Mouse (Mus musculus) stomach, postnatal 0 days (tissue): Measurements from ENCODE around the gene Fam227b. TPM values are rescaled to one million over a fixed set of nuclear protein-coding genes. Genes with fewer than 3 reads are reported as not detected.

Experiments
- ATAC-seq: fragments of 200-750 bp; cut with Nextera tagmentation; 2 replicates; pipeline ENCODE4 v1.8.0; 2017; ENCODE audit not compliant: low FRiP score, low TSS enrichment
- DNase-seq: peaks from one replicate; pipeline ENCODE4 v3.0.0-alpha.2; 2016; ENCODE audit warnings: low spot score
- H3K27ac ChIP-seq: fragments of 300-500 bp; sonication (generic); replicated peaks from 2 replicates; pipeline ENCODE4 v1.5.1; 2014; ENCODE audit warnings: mild to moderate bottlenecking, control low read depth
- H3K27me3 ChIP-seq: fragments of 300-500 bp; sonication (generic); 2 replicates; pipeline ENCODE4 v1.6.1; 2014; ENCODE audit warnings: low read length; ENCODE audit not compliant: control insufficient read depth, insufficient read depth
- H3K36me3 ChIP-seq: fragments of 300-500 bp; sonication (generic); 2 replicates; pipeline ENCODE4 v1.6.1; 2014; ENCODE audit warnings: low read length, mixed read lengths; ENCODE audit not compliant: control insufficient read depth, insufficient read depth
- H3K4me1 ChIP-seq: fragments of 300-500 bp; sonication (generic); replicated peaks from 2 replicates; pipeline ENCODE4 v1.6.1; 2014; ENCODE audit warnings: antibody characterized with exemption; ENCODE audit not compliant: control insufficient read depth, insufficient read depth
- H3K4me2 ChIP-seq: fragments of 300-500 bp; sonication (generic); replicated peaks from 2 replicates; pipeline ENCODE4 v1.6.1; 2014; ENCODE audit warnings: low read depth, mild to moderate bottlenecking, control low read depth, moderate library complexity
- H3K4me3 ChIP-seq: fragments of 300-500 bp; sonication (generic); 2 replicates; pipeline ENCODE4 v1.5.1; 2014; ENCODE audit warnings: low read depth, low read length, control low read depth
- H3K9ac ChIP-seq: fragments of 300-500 bp; sonication (generic); 2 replicates; pipeline ENCODE4 v1.6.1; 2014; ENCODE audit warnings: mild to moderate bottlenecking, low read length, control low read depth, mixed read lengths
- H3K9me3 ChIP-seq: fragments of 300-500 bp; sonication (generic); 2 replicates; pipeline ENCODE4 v1.6.1; 2016; ENCODE audit warnings: low read length; ENCODE audit not compliant: control insufficient read depth
- CTCF ChIP-seq: IDR thresholded peaks from 2 replicates; pipeline ENCODE4 v1.5.1; 2016; ENCODE audit warnings: antibody characterized with exemption, low read depth, mild to moderate bottlenecking, moderate library complexity
- EP300 ChIP-seq: optimal IDR thresholded peaks from 2 replicates; pipeline ENCODE3; 2016; ENCODE audit warnings: antibody characterized with exemption
- WGBS: fragments of 180-500 bp; shearing (Covaris S2); extraction: QIAGEN DNeasy Blood & Tissue Kit; methylation state at CpG from one replicate; pipeline ENCODE4 v1.1.7; 2014; 5-methylcytosine and 5-hydroxymethylcytosine counted together
- polyA plus RNA-seq: library from polyadenylated mRNA; unstranded; fragments of >200 nt; fragmentation: Nextera tagmentation; extraction: Ambion mirVana; gene quantifications from 2 replicates; pipeline ENCODE4 v1.2.1, GENCODE M21; 2015

Gene Fam227b
- not detected in 2 replicates for polyA plus RNA-seq

- H3K4me3 ChIP-seq = peak within 1 kb of the TSS; percentile 76
- H3K4me2 ChIP-seq = peak within 1 kb of the TSS; percentile 61
- H3K36me3 ChIP-seq = no peaks in the 10 kb centered on the region
- WGBS = under 1% methylated on average over 53 of the region's 57 CpGs
- peak; percentile 98 for DNase-seq
- H3K4me1 ChIP-seq = no peaks in the 10 kb centered on the region
- peak within 1 kb of the TSS; percentile 95 for H3K27ac ChIP-seq
- H3K27me3 ChIP-seq = no peaks in the 10 kb centered on the region
- H3K9ac ChIP-seq = peak within 1 kb of the TSS; percentile 89
- TF ChIP-seq CTCF (0 out of 2 replicates have a peak, but pooled peaks have one; percentile 1), EP300 (peak; percentile 57)
- peak; percentile 99 for ATAC-seq
- H3K9me3 ChIP-seq = no peaks in the 10 kb centered on the region
Measured at GRCm38 (mm10) chr2:126151855-126152571, at the start of gene Fam227b, which contains the start of gene Dtwd1. TSS of gene Fam227b (minus strand) at chr2:126152004. TSS of gene Dtwd1 (plus strand) at chr2:126152141.

GRCm38 (mm10) chr2:126198971-126199370, 47.2 kb upstream of the Fam227b start:
- Histone ChIP-seq H3K36me3 (no peaks in the 10 kb centered on the region), H3K4me1 (no peaks in the 10 kb centered on the region), H3K9ac (no peak overlapping the region), H3K27ac (no peak overlapping the region), H3K27me3 (no peaks in the 10 kb centered on the region), H3K4me2 (no peak overlapping the region), H3K9me3 (no peaks in the 10 kb centered on the region), H3K4me3 (no peak overlapping the region)
- TF ChIP-seq CTCF = no peak
- no peak for TF ChIP-seq EP300
- ATAC-seq (no peak), DNase-seq (no peak)
- 65% methylated on average over 3 of the region's 3 CpGs for WGBS

GRCm38 (mm10) chr2:126195631-126196356, 44.0 kb upstream of the Fam227b start:
- no peak for DNase-seq
- ATAC-seq = no peak
- Histone ChIP-seq H3K4me1 (no peaks in the 10 kb centered on the region), H3K27ac (no peak overlapping the region), H3K9ac (no peak overlapping the region), H3K4me3 (no peak overlapping the region), H3K36me3 (no peaks in the 10 kb centered on the region), H3K4me2 (no peak overlapping the region), H3K27me3 (no peaks in the 10 kb centered on the region), H3K9me3 (no peaks in the 10 kb centered on the region)
- WGBS = 63% methylated on average over 12 of the region's 12 CpGs
- TF ChIP-seq CTCF (no peak), EP300 (no peak)

GRCm38 (mm10) chr2:126192129-126192528, 40.3 kb upstream of the Fam227b start:
- Histone ChIP-seq H3K9ac (no peak overlapping the region), H3K9me3 (no peaks in the 10 kb centered on the region), H3K4me2 (no peak overlapping the region), H3K27ac (no peak overlapping the region), H3K4me1 (no peaks in the 10 kb centered on the region), H3K4me3 (no peak overlapping the region), H3K36me3 (no peaks in the 10 kb centered on the region), H3K27me3 (no peaks in the 10 kb centered on the region)
- ATAC-seq (no peak), DNase-seq (no peak)
- TF ChIP-seq CTCF = no peak
- TF ChIP-seq EP300 = no peak
- 71% methylated on average over 2 of the region's 2 CpGs for WGBS

GRCm38 (mm10) chr2:126191306-126191705, 39.5 kb upstream of the Fam227b start:
- WGBS = 54% methylated on average over 4 of the region's 4 CpGs
- no peak overlapping the region for H3K27ac ChIP-seq
- no peak overlapping the region for H3K9ac ChIP-seq
- H3K9me3 ChIP-seq = no peaks in the 10 kb centered on the region
- H3K27me3 ChIP-seq = no peaks in the 10 kb centered on the region
- no peak for DNase-seq
- H3K4me2 ChIP-seq = no peak overlapping the region
- ATAC-seq = no peak
- no peaks in the 10 kb centered on the region for H3K36me3 ChIP-seq
- no peaks in the 10 kb centered on the region for H3K4me1 ChIP-seq
- H3K4me3 ChIP-seq = no peak overlapping the region
- TF ChIP-seq CTCF (no peak), EP300 (no peak)

GRCm38 (mm10) chr2:126171427-126171826, 19.6 kb upstream of the Fam227b start:
- 86% methylated on average over 1 of the region's 1 CpGs for WGBS
- Histone ChIP-seq H3K27ac (no peak overlapping the region), H3K9ac (no peak overlapping the region), H3K9me3 (no peaks in the 10 kb centered on the region), H3K4me1 (no peaks in the 10 kb centered on the region), H3K4me3 (no peak overlapping the region), H3K4me2 (no peak overlapping the region), H3K27me3 (no peaks in the 10 kb centered on the region), H3K36me3 (no peaks in the 10 kb centered on the region)
- ATAC-seq = no peak
- DNase-seq = no peak
- TF ChIP-seq CTCF (no peak), EP300 (no peak)
